Mouse (Mus musculus) urinary bladder, adult 2 months (tissue): ENCODE data around the gene Adam12. TPM values are rescaled to one million over a fixed set of nuclear protein-coding genes. Genes with fewer than 3 reads are reported as not detected.

Experiments used
- DNase-seq: peaks from one replicate; pipeline ENCODE4 v3.0.0; 2022; ENCODE audit warnings: low spot score
- polyA plus RNA-seq: library from polyadenylated mRNA; depleted of rRNA; stranded (reverse); fragments of >200 nt; gene quantifications from 2 replicates; pipeline ENCODE4 v1.2.3, GENCODE M21; 2012; rRNA removed

The Adam12 gene
- polyA plus RNA-seq, 1 experiment = 4.6 TPM

- no peak for DNase-seq
Observed at GRCm38 (mm10) chr7:133876139-133876538, 355.8 kb downstream of the Adam12 start.

- no peak for DNase-seq
Observed at GRCm38 (mm10) chr7:133872701-133873100, 359.2 kb downstream of the Adam12 start.

- DNase-seq = no peak
Observed at GRCm38 (mm10) chr7:133870265-133870664, 361.7 kb downstream of the Adam12 start.

- DNase-seq = no peak
Observed at GRCm38 (mm10) chr7:133863684-133864083, 368.3 kb downstream of the Adam12 start.

- DNase-seq = no peak
Observed at GRCm38 (mm10) chr7:133863151-133863550, 368.8 kb downstream of the Adam12 start.

GRCm38 (mm10) chr7:133862723-133863122 lies 369.2 kb downstream of the Adam12 start:
- DNase-seq = no peak

GRCm38 (mm10) chr7:133862233-133862632 lies 369.7 kb downstream of the Adam12 start:
- no peak for DNase-seq

GRCm38 (mm10) chr7:133859548-133859947 lies 372.4 kb downstream of the Adam12 start:
- DNase-seq = no peak

GRCm38 (mm10) chr7:133858506-133858905 lies 373.4 kb downstream of the Adam12 start:
- DNase-seq = no peak

GRCm38 (mm10) chr7:133856278-133856677 lies 375.7 kb downstream of the Adam12 start:
- peak; percentile 41 for DNase-seq

GRCm38 (mm10) chr7:133850735-133851134 lies 381.2 kb downstream of the Adam12 start:
- no peak for DNase-seq

GRCm38 (mm10) chr7:133848180-133848579 lies 383.8 kb downstream of the Adam12 start:
- DNase-seq = no peak

GRCm38 (mm10) chr7:133847175-133847574 lies 384.8 kb downstream of the Adam12 start:
- no peak for DNase-seq

GRCm38 (mm10) chr7:133842079-133842478 lies 389.9 kb downstream of the Adam12 start:
- no peak for DNase-seq

- no peak for DNase-seq
Observed at GRCm38 (mm10) chr7:133839546-133839945, 392.4 kb downstream of the Adam12 start.

Other genes with a start within 250 kb of the Adam12 start
- 0.32 and 0.34 TPM in 2 replicates for gene D7Ertd443e, start 153.5 kb upstream of the Adam12 start, polyA plus RNA-seq